Mouse (Mus musculus): ENCODE data around the gene Neurod2.

DNA sequence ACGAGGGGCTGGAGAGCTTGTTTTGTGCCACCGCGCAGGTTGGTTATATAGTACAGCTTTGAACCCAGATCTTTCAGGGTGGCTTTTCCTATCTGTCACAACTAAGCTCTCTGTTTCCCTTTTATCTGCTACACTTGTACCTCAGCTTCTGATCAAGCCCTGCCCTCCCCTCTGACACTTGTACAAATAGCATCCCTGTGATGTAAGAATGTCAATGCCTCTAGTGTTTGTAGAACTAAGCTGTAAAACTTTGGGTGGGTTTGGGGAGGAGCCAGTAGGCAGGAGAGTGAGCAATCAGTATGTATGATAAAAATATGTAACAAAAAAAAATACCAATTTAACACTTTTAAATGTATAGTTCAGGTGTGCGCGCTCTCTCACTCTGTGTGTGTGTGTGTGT is 35.0 kb upstream of the Neurod2 start:
- TF ChIP-seq CTCF (IDR thresholded peaks at IDR 0.05; ENCODE audit: control insufficient read depth, insufficient read depth, insufficient read length) (no peak), FOSL1 (IDR thresholded peaks at IDR 0.05; ENCODE audit: insufficient read depth, low read length, poor library complexity, severe bottlenecking) (no peak), USF1 (IDR thresholded peaks at IDR 0.05; ENCODE audit: low read depth) (no peak)

Measured in C2C12 (cell line).